Mouse (Mus musculus): ENCODE measurements around the gene Armh3. TPM values are rescaled to one million over a fixed set of nuclear protein-coding genes. Genes with fewer than 3 reads are reported as not detected.
A peak's percentile ranks its signal among the peaks of the same experiment; 100 is the strongest.
"Not testable (repeated sequence)": the region's sequence is repeated elsewhere in the genome, so short reads cannot be mapped to it uniquely, and the experiment has no call there.

Gene Armh3
- polyA plus RNA-seq, 1 experiment from 2014 or later = 18.8 TPM

- 50% methylated on average over 12 of the region's 12 CpGs for WGBS
- no peaks in the 10 kb centered on the region for H3K36me3 ChIP-seq
- no peak for ATAC-seq (replicated peaks; ENCODE audit: low FRiP score)
These were observed 187.1 kb downstream of the Armh3 start for GRCm38 (mm10) chr19:45811028-45811674.

GRCm38 (mm10) chr19:45807732-45808131, 190.6 kb downstream of the Armh3 start:
- Histone ChIP-seq H3K9me3 (replicated peaks) (no peaks in the 10 kb centered on the region), H3K4me3 (replicated peaks) (no peak overlapping the region), H3K27me3 (no peaks in the 10 kb centered on the region), H3K4me1 (peaks cover 34% of the 10 kb centered on the region), H3K4me2 (no peak overlapping the region), H3K9ac (no peak overlapping the region), H3K27ac (no peak overlapping the region), H3K36me3 (no peaks in the 10 kb centered on the region)
- no peak for ATAC-seq (replicated peaks; ENCODE audit: low FRiP score)
- WGBS = 97% methylated on average over 4 of the region's 4 CpGs

More at GRCm38 (mm10) chr19:45811028-45811674, 187.1 kb downstream of the Armh3 start:
- Histone ChIP-seq H3K27me3 (peaks cover 8% of the 10 kb centered on the region; the same call in 1 of the 2 replicates), H3K4me1 (peaks cover 38% of the 10 kb centered on the region), H3K9ac (no peak overlapping the region), H3K27ac (no peak overlapping the region), H3K4me2 (no peak overlapping the region), H3K9me3 (replicated peaks) (no peaks in the 10 kb centered on the region), H3K4me3 (replicated peaks) (no peak overlapping the region)

- H3K27me3 ChIP-seq; H3K4me3 ChIP-seq (replicated peaks); H3K9me3 ChIP-seq (replicated peaks); H3K27ac ChIP-seq; H3K4me2 ChIP-seq; ATAC-seq (replicated peaks; ENCODE audit: low FRiP score); H3K36me3 ChIP-seq; H3K9ac ChIP-seq: not testable (repeated sequence)
- peaks cover 19% of the 10 kb centered on the region for H3K4me1 ChIP-seq
- WGBS = 95% methylated on average over 6 of the region's 6 CpGs
These were observed 192.5 kb downstream of the Armh3 start for GRCm38 (mm10) chr19:45805817-45806216.

GRCm38 (mm10) chr19:45804593-45805368, 193.5 kb downstream of the Armh3 start:
- no peak overlapping the region for H3K4me3 ChIP-seq (replicated peaks)
- no peak overlapping the region for H3K9ac ChIP-seq
- H3K4me1 ChIP-seq = peaks cover 19% of the 10 kb centered on the region
- no peaks in the 10 kb centered on the region for H3K27me3 ChIP-seq
- H3K9me3 ChIP-seq (replicated peaks) = no peaks in the 10 kb centered on the region
- 22% methylated on average over 12 of the region's 12 CpGs for WGBS
- H3K36me3 ChIP-seq = no peaks in the 10 kb centered on the region
- H3K4me2 ChIP-seq = peak overlapping the region; percentile 31; the same call in 1 of the 2 replicates
- no peak overlapping the region for H3K27ac ChIP-seq
- ATAC-seq (replicated peaks; ENCODE audit: low FRiP score) = 0 out of 2 replicates have a peak, but pooled peaks have one; percentile 49

- no peaks in the 10 kb centered on the region for H3K27me3 ChIP-seq
- no peak overlapping the region for H3K4me3 ChIP-seq (replicated peaks)
- H3K27ac ChIP-seq = no peak overlapping the region
- no peaks in the 10 kb centered on the region for H3K9me3 ChIP-seq (replicated peaks)
- 24% methylated on average over 4 of the region's 4 CpGs for WGBS
- H3K9ac ChIP-seq = no peak overlapping the region
- H3K4me2 ChIP-seq = no peak overlapping the region
- H3K4me1 ChIP-seq = peaks cover 19% of the 10 kb centered on the region
- ATAC-seq (replicated peaks; ENCODE audit: low FRiP score) = no peak
- H3K36me3 ChIP-seq = no peaks in the 10 kb centered on the region
These were observed 194.9 kb downstream of the Armh3 start for GRCm38 (mm10) chr19:45803408-45803807.

GRCm38 (mm10) chr19:45802702-45803101, 195.6 kb downstream of the Armh3 start:
- H3K9ac ChIP-seq = no peak overlapping the region
- no peak overlapping the region for H3K27ac ChIP-seq
- H3K4me2 ChIP-seq = no peak overlapping the region
- H3K4me1 ChIP-seq = peaks cover 19% of the 10 kb centered on the region
- H3K4me3 ChIP-seq (replicated peaks) = no peak overlapping the region
- no peaks in the 10 kb centered on the region for H3K9me3 ChIP-seq (replicated peaks)
- H3K36me3 ChIP-seq = no peaks in the 10 kb centered on the region
- ATAC-seq (replicated peaks; ENCODE audit: low FRiP score) = no peak
- no peaks in the 10 kb centered on the region for H3K27me3 ChIP-seq
- WGBS = 74% methylated on average over 4 of the region's 4 CpGs

GRCm38 (mm10) chr19:45796879-45797278, 201.4 kb downstream of the Armh3 start:
- Histone ChIP-seq H3K27me3 (no peaks in the 10 kb centered on the region), H3K4me2 (no peak overlapping the region), H3K4me3 (replicated peaks) (no peak overlapping the region), H3K36me3 (no peaks in the 10 kb centered on the region), H3K4me1 (peaks cover 19% of the 10 kb centered on the region), H3K9me3 (replicated peaks) (no peaks in the 10 kb centered on the region), H3K27ac (no peak overlapping the region), H3K9ac (no peak overlapping the region)
- no peak for ATAC-seq (replicated peaks; ENCODE audit: low FRiP score)
- WGBS = 57% methylated on average over 15 of the region's 15 CpGs

- ATAC-seq (replicated peaks; ENCODE audit: low FRiP score) = peak; percentile 77
- WGBS = 16% methylated on average over 15 of the region's 15 CpGs
- H3K4me3 ChIP-seq (replicated peaks) = peak overlapping the region; percentile 27
- no peak overlapping the region for H3K27ac ChIP-seq
- no peaks in the 10 kb centered on the region for H3K36me3 ChIP-seq
- H3K4me1 ChIP-seq = peaks cover 19% of the 10 kb centered on the region
- H3K9ac ChIP-seq = no peak overlapping the region
- H3K4me2 ChIP-seq = peak overlapping the region; percentile 56
- no peaks in the 10 kb centered on the region for H3K9me3 ChIP-seq (replicated peaks)
- H3K27me3 ChIP-seq = no peaks in the 10 kb centered on the region
These were observed 202.2 kb downstream of the Armh3 start for GRCm38 (mm10) chr19:45796061-45796556.

GRCm38 (mm10) chr19:45795406-45795944, 202.8 kb downstream of the Armh3 start:
- H3K9me3 ChIP-seq (replicated peaks) = no peaks in the 10 kb centered on the region
- no peaks in the 10 kb centered on the region for H3K36me3 ChIP-seq
- no peaks in the 10 kb centered on the region for H3K27me3 ChIP-seq
- no peak for ATAC-seq (replicated peaks; ENCODE audit: low FRiP score)
- 34% methylated on average over 15 of the region's 15 CpGs for WGBS
- no peak overlapping the region for H3K27ac ChIP-seq
- H3K4me3 ChIP-seq (replicated peaks) = peak overlapping the region; percentile 27
- H3K4me1 ChIP-seq = peaks cover 19% of the 10 kb centered on the region
- H3K4me2 ChIP-seq = peak overlapping the region; percentile 56
- no peak overlapping the region for H3K9ac ChIP-seq

- Histone ChIP-seq H3K4me2 (no peak overlapping the region), H3K36me3 (no peaks in the 10 kb centered on the region), H3K4me1 (peaks cover 19% of the 10 kb centered on the region), H3K4me3 (replicated peaks) (no peak overlapping the region), H3K27me3 (no peaks in the 10 kb centered on the region), H3K9ac (no peak overlapping the region), H3K27ac (no peak overlapping the region), H3K9me3 (replicated peaks) (no peaks in the 10 kb centered on the region)
- WGBS = 60% methylated on average over 6 of the region's 6 CpGs
- ATAC-seq (replicated peaks; ENCODE audit: low FRiP score) = no peak
These were observed 203.6 kb downstream of the Armh3 start for GRCm38 (mm10) chr19:45794718-45795117.

GRCm38 (mm10) chr19:45792404-45792803, 205.9 kb downstream of the Armh3 start:
- H3K36me3 ChIP-seq = no peaks in the 10 kb centered on the region
- no peak overlapping the region for H3K4me2 ChIP-seq
- no peaks in the 10 kb centered on the region for H3K9me3 ChIP-seq (replicated peaks)
- peaks cover 22% of the 10 kb centered on the region for H3K4me1 ChIP-seq
- ATAC-seq (replicated peaks; ENCODE audit: low FRiP score) = no peak
- WGBS = 89% methylated on average over 6 of the region's 6 CpGs
- no peak overlapping the region for H3K9ac ChIP-seq
- H3K27ac ChIP-seq = no peak overlapping the region
- no peaks in the 10 kb centered on the region for H3K27me3 ChIP-seq
- no peak overlapping the region for H3K4me3 ChIP-seq (replicated peaks)

Data from kidney, embryonic 15.5 days (tissue).